Mouse (Mus musculus) cerebellum, postnatal 14 days (tissue): ENCODE measurements around the gene Slc44a4.

ENCODE experiments used
- DNase-seq, 2 experiments: peaks; one replicate each; pipeline ENCODE4 v3.0.0; 2021; ENCODE audit warnings: mixed read lengths in 2 of 2

Gene Slc44a4

GRCm38 (mm10) chr17:34913930-34914665 is at the start of gene Slc44a4:
Gene Slc44a4 (plus strand): TSS chr17:34914466.
- no peak for DNase-seq

GRCm38 (mm10) chr17:34865981-34866380 is 48.3 kb upstream of the Slc44a4 start:
- DNase-seq, result no peak

- DNase-seq, result no peak
Observed at GRCm38 (mm10) chr17:34874321-34874720, 39.9 kb upstream of the Slc44a4 start.

GRCm38 (mm10) chr17:34879336-34879879 is 34.9 kb upstream of the Slc44a4 start, which contains the start of gene Zbtb12:
Gene Zbtb12 (plus strand): TSS chr17:34879483.
- DNase-seq, result no peak

- DNase-seq, result no peak
Observed at GRCm38 (mm10) chr17:34881166-34881565, 33.1 kb upstream of the Slc44a4 start.

- DNase-seq, result no peak
Observed at GRCm38 (mm10) chr17:34881683-34882310, 32.5 kb upstream of the Slc44a4 start, which contains the start of gene Gm20547. Gene Gm20547 (minus strand): TSS chr17:34882042.

- no peak for DNase-seq
Observed at GRCm38 (mm10) chr17:34883332-34883731, 30.9 kb upstream of the Slc44a4 start.

- DNase-seq, result no peak
Observed at GRCm38 (mm10) chr17:34884704-34885103, 29.6 kb upstream of the Slc44a4 start.

- DNase-seq, result no peak
Observed at GRCm38 (mm10) chr17:34885615-34886014, 28.7 kb upstream of the Slc44a4 start.

- DNase-seq, result no peak
Observed at GRCm38 (mm10) chr17:34887942-34888341, 26.3 kb upstream of the Slc44a4 start.

- no peak for DNase-seq
Observed at GRCm38 (mm10) chr17:34890074-34890743, 24.1 kb upstream of the Slc44a4 start.

GRCm38 (mm10) chr17:34891377-34891776 is 22.9 kb upstream of the Slc44a4 start:
- no peak for DNase-seq

- no peak for DNase-seq
Observed at GRCm38 (mm10) chr17:34893072-34893824, 21.0 kb upstream of the Slc44a4 start.

GRCm38 (mm10) chr17:34894074-34894597 is 20.1 kb upstream of the Slc44a4 start:
- DNase-seq, result peak; percentile 96 to 97

GRCm38 (mm10) chr17:34894801-34895530 is 19.3 kb upstream of the Slc44a4 start:
- peak; percentile 64 to 65 for DNase-seq

- DNase-seq, result no peak
Observed at GRCm38 (mm10) chr17:34895724-34896123, 18.5 kb upstream of the Slc44a4 start.

GRCm38 (mm10) chr17:34896366-34896765 is 17.9 kb upstream of the Slc44a4 start:
- no peak for DNase-seq

- peak; percentile 48 to 53 for DNase-seq
Observed at GRCm38 (mm10) chr17:34897373-34898159, 16.7 kb upstream of the Slc44a4 start.

GRCm38 (mm10) chr17:34898160-34898586 is 16.1 kb upstream of the Slc44a4 start, which contains the start of the genes C2 and Ehmt2:
Gene C2 (minus strand): TSS chr17:34898265.
Gene Ehmt2 (plus strand): TSS chr17:34898469.
- DNase-seq, result peak; percentile 82 to 87

GRCm38 (mm10) chr17:34898706-34899052 is 15.6 kb upstream of the Slc44a4 start:
- DNase-seq, result peak in 1 of 2 experiments; percentile 51
